Mouse (Mus musculus) spleen, postnatal 36 days (tissue): Measurements from ENCODE around the gene Amer3.
A peak's percentile ranks its signal among the peaks of the same experiment; 100 is the strongest.
"Not testable (repeated sequence)": the region's sequence is repeated elsewhere in the genome, so short reads cannot be mapped to it uniquely, and the experiment has no call there.

Experiments
- DNase-seq, 2 experiments: peaks; one replicate each; pipeline ENCODE4 v3.0.0; 2022; ENCODE audit warnings: low spot score in 2 of 2, mixed read lengths in 1 of 2

The Amer3 gene

DNA sequence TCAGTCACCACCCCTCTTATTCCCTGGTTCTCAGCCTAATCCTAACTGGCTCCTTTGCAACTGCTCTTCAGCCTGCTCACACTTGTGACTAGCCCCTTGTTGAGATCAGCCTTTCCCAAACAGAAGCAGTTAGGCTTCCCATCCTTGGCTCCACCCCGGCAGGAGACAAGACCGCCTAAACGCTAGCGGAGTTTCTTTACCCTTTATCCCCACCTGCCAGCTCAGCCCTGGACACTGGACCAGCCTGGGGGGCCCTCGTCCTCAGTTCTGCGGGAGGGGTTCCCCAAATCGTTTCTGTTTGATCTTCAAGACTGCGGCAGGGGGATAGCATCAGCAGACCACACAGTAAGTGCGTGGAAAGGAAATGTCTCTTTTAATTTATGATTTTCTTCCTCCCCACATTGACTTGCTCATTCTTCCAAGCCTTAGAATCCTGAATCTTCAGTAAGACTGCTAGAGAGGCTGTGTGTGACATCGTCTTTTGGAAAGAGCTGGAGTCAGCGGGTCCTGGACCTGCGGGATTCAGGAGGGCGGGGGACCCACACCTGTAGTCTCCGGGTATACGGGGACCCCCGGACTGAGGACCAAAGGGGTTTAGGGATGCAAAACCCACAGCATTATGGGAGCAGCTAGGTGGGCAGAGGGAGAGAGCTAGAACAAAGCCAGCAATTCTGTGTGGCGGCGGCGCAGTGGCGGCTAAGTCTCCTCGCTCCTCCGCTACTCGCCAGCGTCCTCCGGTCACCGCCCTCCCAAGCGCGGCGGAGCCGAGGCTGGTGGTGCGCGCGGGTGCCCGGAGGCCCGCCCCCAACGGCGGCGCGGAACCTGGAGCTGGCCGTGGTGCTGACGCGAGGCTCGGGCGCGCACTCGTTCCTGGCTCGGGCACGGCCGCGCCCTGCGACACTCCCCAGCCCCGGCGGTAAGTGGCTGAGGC, at the start of gene Amer3:
Amer3 (plus strand) TSS at position 807 of the 931 bp plus-strand sequence.
- peak; percentile 5 to 25 for DNase-seq

DNA sequence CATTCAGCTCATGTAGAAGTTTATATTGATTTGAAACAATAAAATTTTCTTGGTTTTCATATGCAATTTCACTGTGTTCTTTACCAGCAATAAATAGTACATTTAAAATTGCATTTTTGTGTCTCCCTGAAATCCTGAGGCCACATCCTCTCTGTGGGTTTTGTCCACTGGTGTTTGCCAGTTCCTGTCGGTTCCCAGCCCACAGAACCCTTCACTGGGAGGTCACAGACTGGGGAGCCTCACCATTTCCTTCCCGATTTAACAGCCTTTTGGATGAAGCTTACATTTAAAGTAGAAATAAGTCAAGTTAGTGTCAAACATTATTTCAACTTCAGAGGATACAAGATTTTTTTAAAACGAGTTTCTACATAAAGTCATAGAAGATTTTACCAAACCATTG, 44.9 kb upstream of the Amer3 start:
- DNase-seq = not testable (repeated sequence)

DNA sequence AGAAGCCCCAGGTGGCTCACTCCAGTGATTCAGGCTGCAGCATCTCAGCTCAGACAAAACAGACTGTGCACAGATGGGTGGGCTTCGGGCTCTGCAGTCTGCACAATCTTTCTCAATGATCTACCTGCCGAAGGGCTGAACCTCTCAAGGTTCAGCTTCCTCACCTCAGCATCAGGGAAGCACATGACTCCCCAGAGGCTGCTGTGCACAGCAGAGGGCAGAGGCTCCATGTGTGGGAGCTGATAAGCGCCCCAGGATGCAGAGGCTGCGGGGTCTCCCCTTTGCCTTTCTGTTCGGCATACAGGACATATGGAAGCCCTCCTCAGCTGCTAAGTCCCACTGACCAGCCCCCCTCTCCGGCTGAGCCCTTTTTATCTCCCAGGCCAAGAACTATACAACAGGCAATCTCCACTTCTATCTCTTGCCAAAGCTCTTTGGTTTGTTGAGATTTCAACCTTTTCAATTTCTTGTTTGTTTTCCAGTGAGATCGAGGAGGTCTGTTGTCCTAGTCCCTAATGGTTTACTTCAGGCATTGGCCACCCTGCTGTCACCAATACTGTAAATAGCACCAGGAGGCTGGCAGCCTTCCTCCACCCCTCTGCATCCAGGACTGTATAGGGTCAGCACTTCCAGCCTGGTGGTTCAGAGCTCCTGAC, 44.3 kb upstream of the Amer3 start, which contains the start of gene Cfc1:
Cfc1 (plus strand) TSS at position 606 of the 656 bp plus-strand sequence.
- not testable (repeated sequence) for DNase-seq

DNA sequence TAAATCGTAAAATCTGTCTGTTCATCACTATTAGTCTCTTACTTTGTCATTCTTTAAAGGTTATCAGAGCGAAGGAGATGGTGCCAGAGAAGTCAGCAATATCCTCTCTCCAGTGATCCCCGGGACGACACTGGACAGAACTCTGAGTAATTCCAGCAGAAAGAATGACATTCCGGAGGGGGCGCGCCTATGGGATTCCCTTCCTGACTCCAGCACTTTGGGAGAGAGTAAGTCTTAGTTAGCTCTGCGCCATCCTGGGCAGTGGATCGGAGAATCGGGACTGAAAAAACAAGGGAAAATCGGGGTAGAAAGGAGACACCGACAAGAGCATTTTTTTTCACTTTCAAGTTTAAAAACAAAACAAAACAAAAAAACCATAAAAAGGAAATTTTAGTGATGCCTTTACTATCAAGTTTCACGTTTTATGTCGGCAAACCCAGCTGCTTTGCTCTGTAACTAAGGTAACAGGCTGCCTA, 43.1 kb upstream of the Amer3 start:
- DNase-seq = no peak

DNA sequence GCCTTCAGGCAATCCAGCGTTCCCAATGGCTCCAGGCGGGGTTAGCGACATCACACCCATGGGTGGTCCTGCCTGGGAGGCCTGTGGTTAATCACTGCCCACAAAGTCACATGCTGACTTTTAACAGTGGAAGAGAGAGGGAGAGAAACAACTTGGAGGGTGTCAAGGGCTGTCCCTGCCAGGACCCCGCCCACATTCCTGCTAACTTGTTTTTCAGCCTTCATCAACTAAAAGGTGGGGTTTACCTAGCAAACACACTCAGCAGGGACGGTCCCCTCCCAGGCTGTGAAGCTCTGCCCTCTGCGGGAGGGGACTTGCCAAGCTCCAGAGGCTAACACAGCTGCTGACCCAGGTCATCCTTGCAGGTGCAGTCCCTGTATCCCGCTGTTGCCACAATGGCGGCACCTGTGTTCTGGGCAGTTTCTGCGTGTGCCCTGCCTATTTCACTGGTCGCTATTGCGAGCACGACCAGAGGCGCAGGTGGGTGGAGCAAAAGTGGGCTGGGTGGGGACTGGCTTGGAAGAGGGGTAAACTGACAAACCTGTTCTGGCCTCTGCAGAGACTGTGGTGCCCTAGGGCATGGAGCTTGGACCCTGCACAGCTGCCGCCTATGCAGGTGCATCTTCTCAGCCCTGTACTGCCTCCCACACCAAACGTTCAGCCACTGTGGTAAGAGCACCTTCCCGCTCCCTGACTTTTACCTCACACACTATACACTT, 42.5 kb upstream of the Amer3 start:
- DNase-seq = no peak

DNA sequence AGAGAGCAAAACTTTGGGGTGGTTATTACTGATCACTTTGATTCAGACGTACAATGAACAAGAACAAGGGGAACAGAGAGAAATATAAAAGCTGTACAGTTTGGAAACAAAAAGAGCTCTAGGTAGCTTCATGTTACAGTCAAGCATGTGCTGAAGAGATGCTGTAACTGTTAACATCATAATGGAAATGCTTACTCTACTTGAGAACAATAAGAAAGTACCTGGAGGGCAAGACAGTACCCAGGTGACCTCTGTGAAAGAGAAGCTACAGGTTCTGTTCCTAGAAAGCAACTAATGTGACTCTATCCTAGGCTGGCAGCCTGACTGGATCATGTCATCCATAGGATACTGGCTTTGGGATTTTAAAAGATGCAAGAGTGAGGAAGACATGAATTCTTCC, 32.4 kb upstream of the Amer3 start:
- no peak for DNase-seq

DNA sequence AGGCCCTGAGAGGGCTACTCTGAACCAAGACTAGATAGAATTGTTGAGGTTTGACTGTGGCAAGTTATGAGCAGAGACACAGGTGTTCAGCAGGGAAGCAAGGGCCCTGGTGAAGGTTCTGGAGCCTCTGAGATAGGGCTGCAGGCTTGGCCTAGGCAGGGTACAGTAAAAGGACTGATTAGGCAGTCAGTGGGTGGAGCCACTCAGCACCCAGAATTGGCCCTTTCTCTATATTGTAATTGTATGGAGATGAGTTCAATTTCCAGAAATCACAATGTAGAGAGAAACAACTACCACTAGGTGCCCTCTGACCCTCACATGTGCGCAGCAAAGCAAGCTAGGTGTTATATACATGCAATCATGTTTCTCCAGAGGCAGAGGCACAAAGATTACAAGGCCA, 25.8 kb upstream of the Amer3 start:
- DNase-seq = no peak

DNA sequence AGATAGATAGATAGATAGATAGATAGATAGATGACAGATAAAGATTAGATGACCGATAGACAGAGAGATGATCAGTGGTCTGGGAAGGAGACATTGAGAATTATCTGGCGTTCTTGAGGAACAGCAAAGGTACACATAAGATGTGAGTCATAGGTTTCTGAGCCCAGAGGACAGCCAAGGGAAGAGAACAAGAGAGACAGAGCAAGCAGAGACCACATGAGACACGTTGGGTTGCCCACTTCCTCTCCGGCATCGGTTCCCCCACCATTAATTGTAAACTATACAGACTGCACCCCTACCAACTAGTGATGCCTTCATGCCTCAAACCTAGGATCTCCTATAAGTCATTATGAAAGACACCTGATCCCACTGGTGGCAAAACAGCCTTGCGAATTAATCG, 25.2 kb upstream of the Amer3 start:
- DNase-seq = no peak

DNA sequence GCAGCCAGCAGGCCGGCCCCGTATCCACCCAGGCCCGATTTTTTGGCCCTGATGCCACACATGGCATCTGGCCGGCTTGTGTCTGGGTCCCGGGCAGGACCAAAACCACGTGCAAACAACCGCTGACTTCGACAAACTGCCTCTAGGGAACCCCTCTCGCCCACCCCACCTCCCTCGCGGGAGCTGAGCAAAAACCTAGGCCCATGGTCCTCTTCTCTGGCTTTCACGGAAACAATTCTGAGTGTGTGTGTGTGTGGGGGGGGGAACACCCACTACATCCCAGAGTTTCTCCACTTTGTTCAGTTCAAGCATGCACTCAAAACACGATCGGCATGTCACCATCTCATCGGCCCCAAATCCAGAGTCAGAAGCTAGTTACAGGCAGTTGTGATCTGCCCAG, 18.6 kb upstream of the Amer3 start, which contains the start of gene Prss40:
Prss40 (minus strand) TSS at position 101 of the 400 bp plus-strand sequence.
- DNase-seq = no peak

DNA sequence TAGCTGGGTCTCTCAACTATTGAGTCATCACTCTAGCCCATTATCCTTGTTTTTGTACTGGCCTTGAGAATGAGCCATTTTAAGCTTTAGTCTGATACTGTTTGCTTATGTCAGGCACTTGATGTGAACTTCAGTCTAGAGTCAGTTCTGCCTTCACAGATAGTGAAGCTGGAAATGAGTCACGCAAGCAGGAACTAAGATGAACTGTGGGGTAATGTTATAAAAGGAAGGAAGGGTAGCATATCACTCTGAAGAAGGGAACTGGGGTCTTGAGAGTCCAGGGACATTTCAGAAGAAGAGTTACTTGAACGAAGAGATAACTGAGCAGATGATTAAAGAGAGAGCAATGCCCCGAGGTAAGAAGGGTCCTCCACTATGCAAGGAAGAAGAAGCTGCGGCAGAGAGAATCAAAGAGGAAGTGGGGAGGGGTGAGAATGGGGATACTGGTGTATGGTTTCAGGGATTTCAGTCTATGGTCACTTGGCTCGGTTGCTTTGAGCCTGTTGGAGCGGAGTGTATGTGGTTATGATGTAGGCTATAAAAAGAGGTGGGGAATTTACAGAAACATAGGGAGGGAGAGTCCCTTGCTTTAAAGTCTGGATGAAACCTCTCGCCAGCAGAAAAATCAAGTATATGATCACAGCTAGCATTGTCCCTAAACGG, 14.9 kb upstream of the Amer3 start:
- DNase-seq = no peak

DNA sequence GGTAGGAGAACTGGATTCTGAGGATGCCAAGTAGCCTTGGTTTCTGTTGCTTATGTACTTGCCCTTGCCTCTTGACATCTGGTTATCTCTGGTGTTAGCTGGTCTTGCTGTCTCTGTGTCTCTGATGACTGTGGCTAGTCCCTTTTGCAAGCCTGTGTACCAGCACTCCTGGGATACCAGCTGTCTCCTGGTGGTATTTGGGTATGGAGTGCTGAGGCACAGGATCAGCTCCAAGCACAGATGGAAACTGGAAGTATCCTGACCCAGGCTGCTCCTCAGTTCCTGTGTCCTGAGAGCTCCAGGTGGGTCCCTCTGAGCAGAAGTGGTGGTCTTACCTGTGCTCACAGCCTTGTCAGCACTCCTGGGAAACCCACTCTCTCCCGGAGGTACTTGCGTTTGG, 11.3 kb upstream of the Amer3 start:
- DNase-seq = no peak

DNA sequence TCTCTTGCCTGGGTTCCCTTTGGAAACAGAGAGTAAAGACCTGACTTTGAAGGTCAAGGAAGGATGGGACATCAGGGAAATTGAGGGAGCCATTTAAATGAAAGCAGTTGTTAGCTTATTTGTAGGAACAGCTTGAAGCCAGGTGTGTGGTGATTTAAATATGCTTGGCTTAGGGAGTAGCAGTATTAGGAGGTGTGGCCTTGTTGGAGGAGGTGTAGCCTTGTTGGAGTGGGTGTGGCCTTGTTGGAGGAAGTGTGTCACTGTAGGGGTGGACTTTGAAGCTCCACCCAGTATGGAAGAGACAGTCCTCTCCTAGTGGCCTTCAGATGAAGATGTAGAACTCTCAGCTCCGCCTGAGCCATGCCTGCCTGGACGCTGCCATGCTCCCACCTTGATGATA, 9.6 kb upstream of the Amer3 start:
- DNase-seq = no peak

DNA sequence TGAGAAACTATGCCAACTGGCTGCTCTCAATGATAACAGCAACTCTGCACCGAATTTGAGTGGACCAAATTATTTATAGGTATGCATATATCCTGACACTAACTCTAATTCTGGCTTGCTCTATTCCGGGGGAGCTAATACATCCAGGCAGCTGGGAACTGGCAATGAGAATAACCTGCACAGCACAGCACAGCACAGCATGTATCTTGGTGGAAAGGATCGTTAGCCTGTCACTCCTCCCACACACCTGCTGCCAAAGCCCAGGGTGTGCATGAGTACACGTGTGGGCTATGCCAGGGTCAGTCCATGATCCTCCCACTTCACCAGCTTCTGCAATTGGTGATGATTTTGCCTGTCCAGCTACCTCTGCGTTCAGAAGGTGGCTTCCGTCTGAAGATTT, 8.0 kb upstream of the Amer3 start:
- DNase-seq = no peak

DNA sequence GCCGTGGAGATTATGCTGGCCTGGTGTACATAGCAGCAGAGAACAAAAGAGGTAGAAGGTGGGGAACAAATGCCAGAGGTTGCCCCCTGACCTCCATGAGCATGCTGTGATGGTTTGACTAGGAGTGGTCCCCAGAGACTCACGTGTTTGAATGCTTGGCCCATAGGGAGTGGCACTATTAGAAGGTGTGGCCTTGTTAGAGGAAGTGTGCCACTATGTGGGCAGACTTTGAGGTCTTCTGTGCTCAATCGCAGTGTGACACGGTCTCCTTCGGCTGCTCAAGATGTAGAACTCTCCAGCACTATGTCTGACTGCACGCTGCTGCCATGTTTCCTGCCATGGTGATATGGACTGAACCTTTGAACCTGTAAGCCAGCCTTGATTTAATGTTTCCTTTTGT, 6.2 kb upstream of the Amer3 start:
- no peak for DNase-seq

DNA sequence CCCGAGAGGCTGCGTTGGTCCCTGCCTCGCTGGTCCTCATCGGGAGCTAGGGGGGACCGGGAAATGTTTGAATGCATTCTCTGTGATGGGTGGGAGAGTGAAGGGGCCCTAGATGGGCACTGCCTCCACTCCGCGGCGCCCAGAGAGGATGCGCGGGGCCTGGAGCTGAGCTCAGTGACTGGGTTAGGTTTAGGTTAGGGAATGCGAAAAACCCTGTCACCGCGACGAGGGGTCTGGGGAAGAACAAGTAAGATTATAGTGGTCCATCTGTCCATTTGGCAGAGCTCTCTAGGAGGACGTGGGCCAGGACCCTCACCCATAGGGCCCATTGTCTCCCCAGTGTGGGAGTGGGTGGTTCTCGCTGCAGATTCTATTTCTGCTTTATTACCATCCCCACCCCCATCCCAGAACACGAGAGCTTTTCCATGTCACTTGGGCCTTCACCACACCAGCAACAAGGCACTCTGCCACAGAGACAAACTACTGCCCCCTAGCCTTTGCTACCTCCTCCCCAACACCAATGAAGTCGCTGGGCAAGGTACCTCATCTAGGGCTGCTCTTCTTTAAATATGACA, 412 bp downstream of the Amer3 start:
- no peak for DNase-seq

DNA sequence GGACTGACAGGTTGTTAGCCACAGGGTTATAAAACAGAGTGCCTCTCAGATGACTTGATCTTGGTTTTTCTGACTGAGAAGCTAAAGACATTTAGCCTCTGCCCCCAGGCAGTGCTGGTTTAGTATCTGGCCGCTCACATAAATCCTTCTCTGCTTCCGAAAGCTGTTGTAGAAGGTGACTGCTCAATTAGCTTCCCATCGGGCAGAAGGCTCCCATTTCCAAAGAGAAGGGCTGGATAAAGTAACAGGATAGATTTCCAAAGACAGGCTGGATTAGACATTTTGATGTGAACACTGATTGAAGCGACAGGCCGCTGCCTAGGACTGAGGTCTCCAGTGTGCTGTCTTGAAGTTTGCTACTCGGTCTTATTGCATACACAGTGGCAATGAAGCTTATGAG, 2.8 kb downstream of the Amer3 start:
- DNase-seq = no peak

DNA sequence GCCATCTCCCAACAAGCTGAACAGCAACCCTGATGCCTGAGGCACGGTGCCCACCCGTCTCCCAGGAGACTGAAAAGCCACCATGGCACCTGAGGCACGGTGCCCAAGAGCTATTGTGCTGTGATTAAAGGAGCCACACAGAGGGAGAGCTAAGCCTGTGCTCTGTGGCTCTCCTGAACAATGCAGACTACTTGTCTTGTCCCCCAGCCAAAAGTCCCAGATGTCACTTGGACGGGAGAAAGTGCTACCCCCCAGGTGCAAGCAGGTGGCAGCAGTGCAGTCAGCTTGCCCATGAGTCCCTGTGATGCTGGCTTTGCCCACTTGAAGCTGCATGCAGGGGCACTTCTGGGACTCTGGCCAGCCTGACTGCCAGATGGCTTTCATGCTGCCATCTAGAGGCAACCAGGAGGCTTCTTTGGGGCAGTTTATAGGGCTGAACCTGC, 4.4 kb downstream of the Amer3 start:
- no peak for DNase-seq

DNA sequence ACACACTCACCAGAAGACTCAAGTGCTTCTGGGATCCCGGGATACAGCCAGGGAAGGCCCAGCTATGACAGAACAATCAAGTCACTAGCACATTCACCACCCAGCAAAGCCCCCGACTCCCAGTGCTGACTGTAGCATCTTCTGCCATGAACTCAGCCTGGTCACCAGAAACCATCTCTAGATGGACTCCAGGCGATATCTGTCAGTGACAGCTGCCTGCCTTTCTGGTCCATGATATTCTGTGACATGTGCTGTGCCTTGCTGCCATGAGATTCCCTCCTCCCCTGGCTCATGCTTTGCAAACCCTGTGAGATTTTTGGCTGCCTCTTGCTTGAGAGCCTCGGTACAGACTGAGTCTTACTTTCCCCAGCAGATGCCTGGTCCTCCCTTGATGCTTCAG, 5.3 kb downstream of the Amer3 start:
- no peak for DNase-seq

DNA sequence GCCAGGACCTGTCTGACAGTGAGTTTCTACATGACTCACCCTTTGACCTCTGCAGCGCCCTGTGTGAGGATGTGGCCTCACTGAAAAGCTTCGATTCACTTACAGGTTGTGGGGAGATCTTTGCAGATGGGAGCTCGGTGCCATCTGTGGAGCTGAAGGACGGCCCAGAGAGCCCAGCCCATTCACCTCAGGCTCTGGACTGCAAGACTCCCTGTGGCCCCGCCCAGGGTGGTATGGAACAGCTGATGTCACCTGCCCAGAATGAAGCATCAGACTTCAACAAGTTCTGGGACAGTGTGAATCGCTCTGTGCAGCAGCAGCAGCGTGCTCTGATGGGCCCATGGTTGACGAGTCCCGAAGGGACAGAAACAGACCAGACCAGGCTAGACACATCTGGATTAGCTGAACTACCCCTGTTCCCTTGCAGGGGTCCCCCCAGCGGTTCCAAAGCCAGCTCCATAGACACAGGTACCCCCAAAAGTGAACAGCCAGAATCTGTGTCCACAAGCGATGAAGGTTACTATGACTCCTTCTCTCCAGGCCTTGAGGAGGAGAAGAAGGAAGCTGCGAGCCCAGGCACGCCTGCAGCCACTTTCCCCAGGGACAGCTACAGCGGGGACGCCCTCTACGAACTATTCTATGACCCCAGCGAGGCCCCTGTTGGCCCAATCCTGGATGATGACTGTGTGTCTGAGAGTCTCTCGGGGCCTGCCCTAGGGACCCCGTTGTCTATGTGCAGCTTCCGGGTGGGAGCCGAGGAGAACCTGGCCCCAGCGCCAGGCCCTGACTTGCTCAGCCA, 8.0 kb downstream of the Amer3 start:
- no peak for DNase-seq

DNA sequence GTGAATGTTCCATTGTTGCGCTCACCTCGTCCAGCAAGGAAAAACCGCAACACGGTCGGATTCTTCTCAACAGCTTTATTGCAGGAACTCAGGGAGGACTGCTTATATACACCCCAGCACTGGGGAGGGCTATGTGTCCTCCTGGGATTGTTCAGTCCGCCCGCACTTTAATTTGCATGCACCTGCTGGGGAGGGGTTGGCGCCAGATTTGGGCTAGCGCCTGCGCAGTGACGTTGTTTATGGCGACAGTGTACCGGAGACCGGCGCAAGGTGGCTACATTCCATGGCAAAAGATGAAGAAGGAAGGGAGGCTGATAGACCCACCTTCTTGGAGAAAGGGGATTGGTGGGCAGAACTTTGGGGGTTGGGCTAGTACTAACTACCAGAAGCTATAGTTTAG, 20.5 kb downstream of the Amer3 start:
- DNase-seq = no peak
